Mouse (Mus musculus) midbrain, embryonic 14.5 days (tissue): ENCODE data around the gene Ppig. TPM values are rescaled to one million over a fixed set of nuclear protein-coding genes. Genes with fewer than 3 reads are reported as not detected.

Source experiments
- ATAC-seq: fragments of 200-750 bp; cut with Nextera tagmentation; 2 replicates; pipeline ENCODE4 v1.8.0; 2017; ENCODE audit warnings: moderate number of reproducible peaks, moderate library complexity; ENCODE audit not compliant: low FRiP score, low TSS enrichment
- DNase-seq: peaks from one replicate; pipeline ENCODE4 v3.0.0-alpha.2; 2015
- H3K27ac ChIP-seq: fragments of 300-500 bp; sonication (generic); replicated peaks from 2 replicates; pipeline ENCODE4 v1.5.1; 2014; ENCODE audit warnings: mild to moderate bottlenecking, low read depth, low read length, moderate library complexity
- H3K27me3 ChIP-seq: fragments of 300-500 bp; sonication (generic); 2 replicates; pipeline ENCODE4 v1.6.1; 2014; ENCODE audit warnings: low read length, control low read depth, mixed read lengths; ENCODE audit not compliant: control insufficient read depth, insufficient read depth
- H3K36me3 ChIP-seq: fragments of 300-500 bp; sonication (generic); 2 replicates; pipeline ENCODE4 v1.6.1; 2014; ENCODE audit warnings: low read length, control low read depth; ENCODE audit not compliant: control insufficient read depth, insufficient read depth
- H3K4me1 ChIP-seq: fragments of 300-500 bp; sonication (generic); 2 replicates; pipeline ENCODE4 v1.6.1; 2014; ENCODE audit warnings: mild to moderate bottlenecking, antibody characterized with exemption, low read length, control low read depth; ENCODE audit not compliant: control insufficient read depth, insufficient read depth
- H3K4me2 ChIP-seq: fragments of 300-500 bp; sonication (generic); 2 replicates; pipeline ENCODE4 v1.6.1; 2014; ENCODE audit warnings: mild to moderate bottlenecking, low read length, moderate library complexity
- H3K4me3 ChIP-seq: fragments of 300-500 bp; sonication (generic); replicated peaks from 2 replicates; pipeline ENCODE4 v1.5.1; 2014; ENCODE audit warnings: low read depth, low read length
- H3K9ac ChIP-seq: fragments of 300-500 bp; sonication (generic); replicated peaks from 2 replicates; pipeline ENCODE4 v1.6.1; 2014; ENCODE audit warnings: mild to moderate bottlenecking, low read length, moderate library complexity
- H3K9me3 ChIP-seq: fragments of 300-500 bp; sonication (generic); 2 replicates; pipeline ENCODE4 v1.6.1; 2016; ENCODE audit warnings: low read length, control low read depth, mixed read lengths; ENCODE audit not compliant: control insufficient read depth
- WGBS: fragments of 180-500 bp; shearing (Covaris S2); extraction: QIAGEN DNeasy Blood & Tissue Kit; methylation state at CpG from one replicate; pipeline ENCODE4 v1.1.7; 2014; 5-methylcytosine and 5-hydroxymethylcytosine counted together
- polyA plus RNA-seq: library from polyadenylated mRNA; unstranded; fragments of >200 nt; fragmentation: Nextera tagmentation; extraction: Ambion mirVana; gene quantifications from 2 replicates; pipeline ENCODE4 v1.2.1, GENCODE M21; 2014

The Ppig gene
- polyA plus RNA-seq, 1 experiment from 2014 or later, result 95.9 TPM

GRCm38 (mm10) chr2:69777985-69778835 lies 55.9 kb downstream of the Ppig start:
- Histone ChIP-seq H3K27ac (no peak overlapping the region), H3K9me3 (no peaks in the 10 kb centered on the region), H3K27me3 (no peaks in the 10 kb centered on the region), H3K4me1 (no peaks in the 10 kb centered on the region), H3K9ac (no peak overlapping the region), H3K4me2 (no peak overlapping the region), H3K4me3 (no peak overlapping the region), H3K36me3 (peaks cover 23% of the 10 kb centered on the region)
- WGBS, result 79% methylated on average over 7 of the region's 7 CpGs
- DNase-seq, result no peak
- no peak for ATAC-seq

DNA sequence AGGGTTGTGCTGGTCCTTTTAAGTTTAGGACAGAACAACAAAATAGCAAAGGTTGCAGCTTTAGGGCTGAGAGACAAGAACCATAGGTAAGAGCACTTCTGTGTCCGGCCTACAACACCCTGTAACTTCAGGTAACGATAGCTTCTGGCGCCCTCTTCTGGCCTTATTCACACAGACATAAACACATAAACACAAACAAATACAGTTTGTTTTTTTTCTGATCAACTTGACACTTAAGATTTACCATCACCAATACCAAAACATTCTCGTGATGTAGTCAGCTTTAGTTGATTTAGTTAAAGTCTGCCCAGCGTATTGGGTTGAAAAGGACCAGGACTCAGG lies 56.5 kb downstream of the Ppig start:
- H3K9ac ChIP-seq, result no peak overlapping the region
- DNase-seq (peak; percentile 51), ATAC-seq (no peak)
- no peaks in the 10 kb centered on the region for H3K9me3 ChIP-seq
- no peaks in the 10 kb centered on the region for H3K27me3 ChIP-seq
- H3K36me3 ChIP-seq, result peaks cover 23% of the 10 kb centered on the region
- 44% methylated on average over 5 of the region's 5 CpGs for WGBS
- no peaks in the 10 kb centered on the region for H3K4me1 ChIP-seq
- no peak overlapping the region for H3K4me2 ChIP-seq
- no peak overlapping the region for H3K4me3 ChIP-seq
- no peak overlapping the region for H3K27ac ChIP-seq

DNA sequence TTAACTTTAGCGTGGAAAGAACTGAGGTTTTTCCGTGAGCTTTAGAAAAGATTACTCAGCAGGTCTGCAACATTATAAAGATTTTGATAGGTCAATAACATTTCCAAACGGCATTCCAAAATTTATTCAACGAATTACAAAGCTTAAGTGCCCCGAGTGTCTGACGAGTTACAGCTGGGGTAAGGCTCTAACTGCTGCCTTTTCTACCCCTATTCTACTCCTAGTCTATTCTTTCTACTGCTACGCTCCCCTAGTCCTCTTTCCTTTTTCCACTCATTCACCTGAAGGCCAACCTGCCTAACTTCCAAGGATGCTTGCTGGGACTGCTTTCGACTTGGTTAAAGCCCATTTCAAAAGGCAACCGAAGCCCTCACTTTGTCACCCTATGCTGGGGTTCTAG lies 66.6 kb downstream of the Ppig start:
- Histone ChIP-seq H3K36me3 (peaks cover 11% of the 10 kb centered on the region), H3K27me3 (no peaks in the 10 kb centered on the region), H3K4me2 (peak overlapping the region; percentile 68), H3K4me1 (peaks cover 7% of the 10 kb centered on the region; the same call in 1 of the 2 replicates), H3K9ac (peak overlapping the region; percentile 70), H3K4me3 (peak overlapping the region; percentile 57), H3K9me3 (no peaks in the 10 kb centered on the region), H3K27ac (peak overlapping the region; percentile 91)
- no peak for DNase-seq
- WGBS, result 23% methylated on average over 9 of the region's 9 CpGs
- ATAC-seq, result no peak

DNA sequence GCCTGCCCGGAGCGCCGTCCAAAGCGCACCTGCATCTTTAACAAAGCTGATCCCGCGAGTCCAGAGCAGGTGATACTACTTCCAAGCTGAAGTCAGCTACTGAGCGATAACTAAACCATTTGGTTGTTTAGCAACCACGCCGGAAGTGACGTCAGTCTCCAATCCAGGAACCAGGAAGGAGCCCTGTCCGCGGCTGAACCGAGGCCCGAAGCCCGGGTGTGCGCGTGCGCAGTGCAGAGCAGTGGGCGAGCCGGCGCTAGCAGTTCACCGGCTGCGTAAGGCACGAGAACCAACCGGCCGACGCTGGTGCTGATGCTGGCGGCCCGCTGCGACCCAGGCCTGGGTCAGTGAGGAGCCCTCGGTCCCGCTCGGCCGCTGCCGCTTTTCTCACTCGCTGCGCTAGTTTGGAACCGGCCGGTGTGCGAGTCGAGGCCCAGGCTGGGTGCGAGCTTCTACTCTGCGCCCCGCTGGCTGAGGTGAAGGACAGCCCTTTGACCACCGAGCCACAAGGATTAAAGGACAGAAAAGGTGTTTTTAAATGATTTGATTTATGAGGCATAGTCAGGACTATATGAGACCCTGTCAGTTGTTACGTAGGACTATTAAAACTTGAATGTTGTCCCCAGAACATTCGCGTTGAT lies 67.2 kb downstream of the Ppig start, which contains the start of the genes Ccdc173 and Phospho2:
Gene Ccdc173 (minus strand): TSS at position 147 of the 641 bp plus-strand sequence.
Gene Phospho2 (plus strand): TSS at position 195 of the 641 bp plus-strand sequence.
- ATAC-seq (peak; percentile 97), DNase-seq (peak; percentile 100)
- peaks cover 7% of the 10 kb centered on the region; the same call in 1 of the 2 replicates for H3K4me1 ChIP-seq
- H3K9me3 ChIP-seq, result no peaks in the 10 kb centered on the region
- H3K36me3 ChIP-seq, result peaks cover 11% of the 10 kb centered on the region
- H3K4me3 ChIP-seq, result peak within 1 kb of the TSS; percentile 57
- peak within 1 kb of the TSS; percentile 68 for H3K4me2 ChIP-seq
- H3K27me3 ChIP-seq, result no peaks in the 10 kb centered on the region
- H3K9ac ChIP-seq, result peak within 1 kb of the TSS; percentile 70
- WGBS, result 2% methylated on average over 48 of the region's 48 CpGs
- H3K27ac ChIP-seq, result peak within 1 kb of the TSS; percentile 91

DNA sequence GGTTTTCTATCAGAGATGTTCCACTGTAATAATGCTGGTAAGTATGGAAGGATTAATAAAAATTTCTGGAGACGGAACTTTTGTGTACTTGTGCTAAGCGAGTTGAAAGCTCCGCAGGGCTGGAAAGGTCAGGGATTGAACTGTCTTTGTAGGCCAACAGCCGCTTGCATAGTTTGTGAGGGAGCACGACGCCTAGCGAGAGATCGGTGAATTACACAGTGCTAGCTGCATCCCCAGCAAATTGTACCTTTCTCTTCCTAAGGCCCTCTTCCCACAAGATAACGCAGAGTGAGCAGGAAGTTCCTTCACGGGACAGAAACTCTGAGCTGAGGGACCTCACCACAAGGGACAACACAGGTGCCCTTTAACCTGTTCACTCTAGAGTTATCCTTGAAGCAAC lies 67.9 kb downstream of the Ppig start:
- under 1% methylated on average over 10 of the region's 10 CpGs for WGBS

GRCm38 (mm10) chr2:69790722-69791121 lies 68.4 kb downstream of the Ppig start:
- DNase-seq (no peak), ATAC-seq (no peak)
- H3K27ac ChIP-seq, result no peak overlapping the region
- no peak overlapping the region for H3K9ac ChIP-seq
- peaks cover 21% of the 10 kb centered on the region for H3K36me3 ChIP-seq
- 77% methylated on average over 4 of the region's 4 CpGs for WGBS
- H3K4me3 ChIP-seq, result no peak overlapping the region; the same call in 1 of the 2 replicates
- no peaks in the 10 kb centered on the region for H3K9me3 ChIP-seq
- peak overlapping the region; percentile 68 for H3K4me2 ChIP-seq
- H3K27me3 ChIP-seq, result no peaks in the 10 kb centered on the region
- H3K4me1 ChIP-seq, result peaks cover 7% of the 10 kb centered on the region; the same call in 1 of the 2 replicates

More for the DNA sequence above, 67.9 kb downstream of the Ppig start:
- H3K27me3 ChIP-seq, result no peaks in the 10 kb centered on the region
- peak overlapping the region; percentile 70 for H3K9ac ChIP-seq
- H3K27ac ChIP-seq, result no peak overlapping the region
- peak overlapping the region; percentile 68 for H3K4me2 ChIP-seq
- H3K4me3 ChIP-seq, result peak overlapping the region; percentile 57
- H3K9me3 ChIP-seq, result no peaks in the 10 kb centered on the region
- ATAC-seq, result peak; percentile 46
- peaks cover 7% of the 10 kb centered on the region; the same call in 1 of the 2 replicates for H3K4me1 ChIP-seq
- peaks cover 17% of the 10 kb centered on the region for H3K36me3 ChIP-seq
- DNase-seq, result peak; percentile 87

DNA sequence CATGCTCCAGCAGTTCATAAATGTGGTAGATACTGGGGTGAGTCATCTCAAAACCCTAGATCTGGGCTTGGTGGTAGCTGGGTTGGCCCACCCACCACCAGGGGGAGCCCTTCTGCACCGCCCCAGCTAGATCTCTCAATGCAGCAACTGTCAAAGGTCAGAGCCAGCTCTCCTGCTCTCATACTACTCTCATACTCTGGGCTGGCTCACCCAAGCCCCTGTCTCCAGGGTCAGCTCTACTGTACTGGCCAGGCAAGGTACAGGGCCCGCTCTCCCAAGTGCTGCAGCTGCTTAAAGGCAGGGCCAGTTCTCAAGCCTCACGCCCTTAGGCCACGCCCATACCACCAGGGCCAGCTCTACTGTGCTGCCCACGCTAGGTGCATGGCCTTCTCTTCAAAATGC lies 80.6 kb downstream of the Ppig start:
- Histone ChIP-seq H3K36me3 (no peaks in the 10 kb centered on the region), H3K27ac (no peak overlapping the region), H3K9ac (no peak overlapping the region), H3K27me3 (no peaks in the 10 kb centered on the region), H3K9me3 (no peaks in the 10 kb centered on the region), H3K4me2 (no peak overlapping the region), H3K4me3 (no peak overlapping the region), H3K4me1 (no peaks in the 10 kb centered on the region)
- 58% methylated on average over 5 of the region's 5 CpGs for WGBS
- ATAC-seq (no peak), DNase-seq (peak; percentile 24)
